Mouse (Mus musculus): ENCODE measurements at regions not wholly inside any gene's neighbourhood (a gene's known extent, or its start where the extent isn't known, plus 50 kb on each side); places are given as distances from the start of the nearest gene placed in this dataset. TPM values are rescaled to one million over a fixed set of nuclear protein-coding genes. Genes with fewer than 3 reads are reported as not detected.

Small RNAs in the stretch of these regions (microRNA-seq; reads per million reads assigned to microRNA genes)
- gene Gm25347, result not detected
